Mouse (Mus musculus) gastrocnemius, adult 2 months (tissue): ENCODE measurements at regions not wholly inside any gene's neighbourhood (a gene's known extent, or its start where the extent isn't known, plus 50 kb on each side); places are given as distances from the start of the nearest gene placed in this dataset.
A peak's percentile ranks its signal among the peaks of the same experiment; 100 is the strongest.
"Not testable (repeated sequence)": the region's sequence is repeated elsewhere in the genome, so short reads cannot be mapped to it uniquely, and the experiment has no call there.

ENCODE experiments used
- DNase-seq: peaks from one replicate; pipeline ENCODE4 v3.0.0; 2022
- H3K27ac ChIP-seq: fragments of 200-600 bp; 2 replicates; pipeline ENCODE4 v1.8.1; 2022; ENCODE audit warnings: mild to moderate bottlenecking
- H3K4me3 ChIP-seq: fragments of 200-600 bp; 2 replicates; pipeline ENCODE4 v1.8.1; 2022; ENCODE audit warnings: mild to moderate bottlenecking, moderate library complexity
- CTCF ChIP-seq: fragments of 200-600 bp; IDR thresholded peaks from 2 replicates; pipeline ENCODE4 v1.8.1; 2022; ENCODE audit warnings: antibody characterized with exemption, mild to moderate bottlenecking, moderate library complexity
- intact Hi-C: fragments of 180-260 bp; cut with DNase I; formaldehyde crosslinking; loops from one replicate; pipeline ENCODE4 v1.15.1; 2025

DNA sequence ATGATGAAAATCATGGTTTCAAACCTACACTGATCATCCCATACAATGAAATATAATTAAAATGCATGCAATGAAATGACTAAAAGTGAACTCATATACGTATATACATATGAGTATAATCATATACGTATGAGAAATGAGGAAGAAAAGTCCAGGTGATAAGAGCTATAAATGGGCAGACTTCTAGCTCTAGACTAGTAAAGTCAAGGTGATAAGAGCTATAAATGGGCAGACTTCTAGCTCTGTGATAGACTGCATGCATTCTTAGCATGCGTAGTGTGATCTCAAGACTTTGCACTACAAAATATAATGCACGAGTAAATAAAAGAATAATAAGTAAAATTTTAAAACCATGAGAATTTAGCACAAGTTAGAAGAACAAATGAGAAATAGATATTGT lies 606.2 kb upstream of the Gpc5 start:
- intact Hi-C loops = no loop called here
- Histone ChIP-seq H3K27ac (no peak overlapping the region), H3K4me3 (no peak overlapping the region)
- TF ChIP-seq CTCF = no peak
- DNase-seq = no peak

DNA sequence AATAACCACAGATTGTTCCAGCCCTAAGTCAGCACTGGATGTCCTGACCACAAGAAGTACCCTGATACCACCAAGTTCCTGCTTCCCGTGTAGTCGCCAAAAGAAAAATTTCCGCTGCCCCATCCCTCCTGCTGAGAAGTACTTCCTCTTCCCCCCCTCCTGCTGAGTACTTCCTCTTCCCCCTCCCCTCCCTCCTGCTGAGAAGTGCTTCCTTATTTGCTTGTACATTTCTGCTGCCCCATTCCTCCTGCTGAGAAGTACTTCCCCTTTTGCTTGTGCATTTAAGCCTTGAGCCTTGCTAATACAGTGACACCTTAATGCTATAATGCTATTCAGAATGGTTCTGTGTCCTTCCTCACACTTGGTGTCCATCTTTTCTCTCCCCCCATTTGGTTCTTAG lies 598.6 kb upstream of the Gpc5 start:
- H3K27ac ChIP-seq, DNase-seq, H3K4me3 ChIP-seq, intact Hi-C loops: not testable (repeated sequence)

DNA sequence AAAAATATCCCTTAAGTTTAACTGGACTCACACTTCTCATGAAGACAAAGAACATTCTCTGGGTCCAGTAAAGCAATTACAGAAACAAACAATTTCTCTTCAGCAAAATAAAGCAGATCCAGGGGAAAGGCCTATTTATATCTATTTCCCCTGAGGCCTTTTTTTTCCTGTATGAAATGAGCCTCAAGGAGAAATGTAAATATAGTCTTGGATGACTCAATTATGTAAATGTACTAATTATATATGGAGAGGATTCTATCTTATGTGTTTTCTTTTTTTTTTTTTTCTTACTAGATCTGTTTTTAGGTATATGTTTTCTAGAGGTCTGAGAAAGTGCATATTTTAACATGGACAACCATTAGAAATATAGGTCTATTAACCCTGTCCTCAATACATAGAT lies 587.0 kb upstream of the Gpc5 start:
- DNase-seq = no peak
- H3K4me3 ChIP-seq = no peak overlapping the region
- TF ChIP-seq CTCF = no peak
- intact Hi-C loops = no loop called here
- H3K27ac ChIP-seq = no peak overlapping the region

DNA sequence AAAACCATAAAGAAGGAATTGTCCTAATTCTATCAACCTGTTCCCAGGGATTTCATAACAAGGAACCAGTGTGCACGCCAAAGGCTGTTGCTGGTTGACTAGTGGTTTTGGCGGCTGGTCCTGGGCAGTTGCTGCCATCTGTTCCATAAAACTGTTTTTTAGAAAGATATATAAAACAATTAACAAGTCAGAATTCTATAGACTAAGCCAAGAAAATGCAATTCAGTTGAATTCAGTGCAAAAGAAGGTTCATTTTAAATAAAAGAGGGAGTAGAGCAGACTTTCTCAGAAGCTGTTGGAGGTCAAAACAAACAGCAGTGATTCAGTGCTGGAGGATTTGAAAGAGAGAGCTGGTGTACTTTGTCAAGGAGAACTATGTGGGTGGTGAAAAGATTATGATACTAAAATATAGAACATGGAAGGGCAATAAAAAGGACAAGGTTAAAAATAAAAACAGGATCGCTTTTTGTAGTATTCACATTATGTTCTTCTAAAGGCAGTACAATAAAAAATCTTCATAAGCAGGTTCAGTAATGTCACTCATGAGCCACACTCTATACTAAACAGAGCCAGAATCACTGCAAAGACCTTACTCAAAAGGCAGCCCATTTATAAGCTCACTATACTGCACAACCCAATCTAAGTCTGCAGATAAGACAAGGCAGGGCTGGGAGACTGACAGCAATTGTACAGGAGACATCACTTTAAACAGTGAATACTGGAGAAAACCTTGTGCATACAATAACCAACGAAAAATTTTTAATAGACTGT lies 543.9 kb upstream of the Gpc5 start:
- Histone ChIP-seq H3K27ac (no peak overlapping the region), H3K4me3 (no peak overlapping the region)
- intact Hi-C loops = no loop called here
- DNase-seq = no peak
- no peak for TF ChIP-seq CTCF

GRCm38 (mm10) chr14:114549101-114549500 lies 542.9 kb upstream of the Gpc5 start:
- no peak for TF ChIP-seq CTCF
- intact Hi-C loops = no loop called here
- Histone ChIP-seq H3K27ac (no peak overlapping the region), H3K4me3 (no peak overlapping the region)
- no peak for DNase-seq

DNA sequence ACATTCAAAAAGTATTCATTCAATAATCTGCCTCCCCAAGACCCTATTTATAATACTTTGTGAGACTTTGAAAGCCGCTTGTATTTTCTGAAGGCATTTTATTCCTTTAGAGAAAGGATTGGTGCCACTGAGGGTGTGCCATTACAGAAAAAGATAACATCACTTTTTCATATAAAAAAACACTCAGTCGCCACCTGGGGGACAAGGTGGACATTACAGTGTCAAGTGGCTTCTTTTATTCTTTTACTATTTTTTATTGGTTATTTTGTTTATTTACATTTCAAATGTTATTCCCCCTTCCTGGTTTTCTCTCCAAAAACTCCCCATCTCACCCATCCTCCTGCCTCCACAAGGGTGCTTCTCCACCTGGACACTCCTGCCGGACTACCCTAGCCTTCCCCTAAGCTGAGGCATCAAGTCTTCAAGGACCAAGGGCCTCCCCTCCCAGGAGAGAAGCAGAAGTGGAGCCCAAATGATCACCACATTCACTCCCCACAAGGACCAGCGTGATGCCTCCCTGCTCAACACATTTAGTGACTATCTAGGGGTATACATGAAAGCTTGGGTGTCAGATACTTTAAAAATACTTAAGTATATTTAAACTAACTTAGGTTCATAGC lies 525.5 kb upstream of the Gpc5 start:
- H3K4me3 ChIP-seq = no peak overlapping the region
- no peak for DNase-seq
- no peak overlapping the region for H3K27ac ChIP-seq
- intact Hi-C loops = no loop called here
- TF ChIP-seq CTCF = peak; percentile 24; the same call in 1 of the 2 replicates

GRCm38 (mm10) chr14:114567673-114568309 lies 524.2 kb upstream of the Gpc5 start:
- intact Hi-C loops = no loop called here

DNA sequence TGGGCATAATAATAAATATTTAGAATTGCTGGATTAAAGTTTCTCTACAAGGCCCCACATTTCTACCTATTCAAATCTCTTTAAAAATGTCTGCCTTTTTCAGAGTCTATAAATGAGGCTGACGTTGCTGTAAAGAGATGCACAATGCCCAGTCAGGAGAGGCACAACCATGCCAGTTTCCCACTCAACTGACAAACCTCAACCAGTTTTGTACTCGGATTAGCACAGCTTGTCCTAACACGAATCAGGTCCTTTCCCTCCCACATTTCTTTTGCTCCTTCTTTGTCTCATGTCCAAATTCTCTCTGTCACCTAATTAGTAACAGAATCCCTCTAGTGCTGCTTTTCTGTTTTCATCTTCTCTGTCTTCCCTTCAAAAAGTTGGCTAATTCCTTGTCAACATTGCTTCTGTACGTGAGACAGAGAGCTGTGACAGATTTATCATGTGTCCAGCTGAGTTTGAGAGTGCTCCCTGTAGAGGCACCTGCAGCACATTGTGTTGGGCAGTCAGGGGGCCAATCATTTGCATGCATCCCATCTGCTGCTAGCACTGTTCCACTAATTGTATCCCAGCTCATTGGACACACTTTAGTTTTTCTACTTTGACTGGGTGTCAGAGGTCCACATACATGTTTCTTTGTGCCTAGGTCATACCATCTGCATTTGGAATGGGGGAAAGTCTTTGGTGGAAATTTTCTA lies 504.5 kb upstream of the Gpc5 start:
- intact Hi-C loops = no loop called here
- TF ChIP-seq CTCF = no peak
- DNase-seq = no peak
- Histone ChIP-seq H3K27ac (no peak overlapping the region), H3K4me3 (no peak overlapping the region)

More at GRCm38 (mm10) chr14:114567673-114568309, 524.2 kb upstream of the Gpc5 start:
- TF ChIP-seq CTCF = peak; percentile 50
- H3K27ac ChIP-seq = no peak overlapping the region
- peak; percentile 20 for DNase-seq
- no peak overlapping the region for H3K4me3 ChIP-seq

GRCm38 (mm10) chr14:114609296-114609695 lies 482.7 kb upstream of the Gpc5 start:
- Histone ChIP-seq H3K27ac (no peak overlapping the region), H3K4me3 (no peak overlapping the region)
- intact Hi-C loops = no loop called here
- no peak for DNase-seq
- no peak for TF ChIP-seq CTCF

DNA sequence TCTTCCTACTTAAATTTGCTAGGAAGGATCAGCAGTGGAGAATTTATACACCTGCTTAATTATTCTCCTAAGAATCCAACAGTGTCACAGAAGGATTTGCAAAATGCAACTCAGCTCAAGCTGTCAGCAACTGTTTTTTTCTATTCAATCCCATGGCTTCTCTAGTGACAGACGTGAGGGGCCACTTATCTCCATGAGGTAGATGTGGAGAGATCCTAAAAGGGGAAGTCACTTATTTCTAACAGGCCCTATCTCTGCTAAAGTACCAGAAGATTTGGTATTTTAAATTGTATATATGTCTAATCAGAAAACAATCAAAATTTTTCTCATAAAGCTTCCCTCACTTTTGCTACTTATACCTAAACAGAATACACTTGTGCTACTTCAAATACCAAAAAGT lies 479.6 kb upstream of the Gpc5 start:
- Histone ChIP-seq H3K27ac (no peak overlapping the region), H3K4me3 (no peak overlapping the region)
- DNase-seq = no peak
- no peak for TF ChIP-seq CTCF
- intact Hi-C loops = no loop called here

DNA sequence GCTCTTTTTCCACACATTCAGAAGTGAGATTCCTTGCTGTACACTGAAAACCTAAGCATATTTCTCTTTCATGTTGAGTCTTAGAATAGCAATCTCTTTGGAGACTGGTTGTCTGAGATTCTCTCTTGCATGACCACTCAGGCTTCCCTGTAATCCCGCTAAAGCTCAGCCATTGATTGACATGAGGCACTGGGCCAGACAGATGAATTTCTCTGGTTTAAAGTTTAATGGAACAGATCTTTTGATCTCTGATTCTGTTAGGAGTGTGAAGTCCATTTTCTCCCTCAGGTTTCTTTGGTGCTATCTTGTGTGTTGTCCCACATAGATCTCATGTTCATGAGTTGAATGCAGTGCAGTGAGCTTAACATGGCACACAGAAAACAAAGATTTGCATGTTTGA lies 435.4 kb upstream of the Gpc5 start:
- intact Hi-C loops = no loop called here

DNA sequence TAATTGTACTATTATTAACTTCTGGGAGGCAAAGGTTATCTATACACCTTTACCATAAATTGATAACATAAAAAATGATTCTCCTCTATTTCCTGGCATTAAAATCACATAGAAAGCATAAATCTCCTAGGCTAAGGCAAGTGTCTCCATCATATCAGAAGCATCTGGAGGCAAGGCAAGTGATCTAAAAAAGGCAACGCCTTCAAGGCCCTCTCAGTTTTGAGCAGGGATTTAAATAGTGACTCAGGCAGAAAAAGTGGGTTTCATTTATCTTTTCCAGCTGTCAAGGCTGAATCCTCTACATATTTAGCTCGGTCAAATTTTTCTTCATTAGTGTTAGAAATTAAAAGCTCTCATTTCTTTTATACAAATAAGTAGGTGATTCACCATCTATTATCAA lies 430.0 kb upstream of the Gpc5 start:
- intact Hi-C loops = no loop called here
- no peak for TF ChIP-seq CTCF
- H3K27ac ChIP-seq = no peak overlapping the region
- H3K4me3 ChIP-seq = no peak overlapping the region
- no peak for DNase-seq

More for the DNA sequence above, 435.4 kb upstream of the Gpc5 start:
- H3K27ac ChIP-seq = no peak overlapping the region
- H3K4me3 ChIP-seq = no peak overlapping the region
- DNase-seq = no peak
- no peak for TF ChIP-seq CTCF

DNA sequence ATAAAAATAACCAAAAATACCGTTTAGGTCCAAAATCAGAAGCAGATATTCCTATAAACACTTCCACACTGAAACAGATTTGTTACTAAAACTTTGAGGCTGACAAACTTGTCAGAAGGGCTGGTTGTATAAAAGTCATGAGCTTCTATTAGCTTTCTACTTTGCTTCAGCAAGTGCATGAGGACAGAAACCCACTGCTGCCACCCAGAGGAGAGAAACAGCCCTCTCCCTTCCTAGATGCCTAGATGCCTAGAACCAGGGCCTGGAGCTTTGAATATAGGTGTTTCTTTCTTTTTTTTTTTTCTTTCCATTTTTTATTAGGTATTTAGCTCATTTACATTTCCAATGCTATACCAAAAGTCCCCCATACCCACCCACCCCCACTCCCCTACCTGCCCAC lies 406.9 kb upstream of the Gpc5 start:
- no peak for TF ChIP-seq CTCF
- intact Hi-C loops = no loop called here
- DNase-seq = no peak
- H3K4me3 ChIP-seq = no peak overlapping the region
- H3K27ac ChIP-seq = no peak overlapping the region
